Mouse (Mus musculus) midbrain, embryonic 16.5 days (tissue): Measurements from ENCODE around the gene Eif2b4. TPM values are rescaled to one million over a fixed set of nuclear protein-coding genes. Genes with fewer than 3 reads are reported as not detected.
A peak's percentile ranks its signal among the peaks of the same experiment; 100 is the strongest.
"Not testable (repeated sequence)": the region's sequence is repeated elsewhere in the genome, so short reads cannot be mapped to it uniquely, and the experiment has no call there.

Experiments used
- ATAC-seq: fragments of 200-750 bp; cut with Nextera tagmentation; 2 replicates; pipeline ENCODE4 v1.8.0; 2017; ENCODE audit warnings: moderate TSS enrichment
- H3K27ac ChIP-seq: fragments of 300-500 bp; sonication (generic); 2 replicates; pipeline ENCODE4 v1.5.1; 2014; ENCODE audit warnings: mild to moderate bottlenecking, low read length, mixed read lengths
- H3K27me3 ChIP-seq: fragments of 300-500 bp; sonication (generic); 2 replicates; pipeline ENCODE4 v1.6.1; 2014; ENCODE audit warnings: low read depth, low read length, mixed read lengths; ENCODE audit not compliant: control insufficient read depth, insufficient read depth
- H3K36me3 ChIP-seq: fragments of 300-500 bp; sonication (generic); 2 replicates; pipeline ENCODE4 v1.6.1; 2014; ENCODE audit warnings: mild to moderate bottlenecking, low read length, moderate library complexity, mixed read lengths; ENCODE audit not compliant: control insufficient read depth, insufficient read depth
- H3K4me1 ChIP-seq: fragments of 300-500 bp; sonication (generic); 2 replicates; pipeline ENCODE4 v1.6.1; 2014; ENCODE audit warnings: mild to moderate bottlenecking, low read length, mixed read lengths; ENCODE audit not compliant: control insufficient read depth, insufficient read depth
- H3K4me2 ChIP-seq: fragments of 300-500 bp; sonication (generic); 2 replicates; pipeline ENCODE4 v1.6.1; 2014; ENCODE audit warnings: mild to moderate bottlenecking, low read length, mixed read lengths
- H3K4me3 ChIP-seq: fragments of 300-500 bp; sonication (generic); 2 replicates; pipeline ENCODE4 v1.5.1; 2014; ENCODE audit warnings: low read depth, mild to moderate bottlenecking, low read length, moderate library complexity, mixed read lengths
- H3K9ac ChIP-seq: fragments of 300-500 bp; sonication (generic); 2 replicates; pipeline ENCODE4 v1.6.1; 2014; ENCODE audit warnings: low read depth, low read length, mixed read lengths
- H3K9me3 ChIP-seq: fragments of 300-500 bp; sonication (generic); replicated peaks from 2 replicates; pipeline ENCODE4 v1.6.1; 2014; ENCODE audit warnings: mild to moderate bottlenecking, low read length, mixed read lengths; ENCODE audit not compliant: control insufficient read depth, poor library complexity, severe bottlenecking
- WGBS: fragments of 180-500 bp; shearing (Covaris S2); extraction: QIAGEN DNeasy Blood & Tissue Kit; methylation state at CpG from one replicate; pipeline ENCODE4 v1.1.7; 2014; 5-methylcytosine and 5-hydroxymethylcytosine counted together
- polyA plus RNA-seq: library from polyadenylated mRNA; unstranded; fragments of >200 nt; fragmentation: Nextera tagmentation; extraction: Ambion mirVana; gene quantifications from 2 replicates; pipeline ENCODE4 v1.2.1, GENCODE M21; 2015

Gene Eif2b4
- polyA plus RNA-seq, 1 experiment from 2014 or later: 93.8 TPM

DNA sequence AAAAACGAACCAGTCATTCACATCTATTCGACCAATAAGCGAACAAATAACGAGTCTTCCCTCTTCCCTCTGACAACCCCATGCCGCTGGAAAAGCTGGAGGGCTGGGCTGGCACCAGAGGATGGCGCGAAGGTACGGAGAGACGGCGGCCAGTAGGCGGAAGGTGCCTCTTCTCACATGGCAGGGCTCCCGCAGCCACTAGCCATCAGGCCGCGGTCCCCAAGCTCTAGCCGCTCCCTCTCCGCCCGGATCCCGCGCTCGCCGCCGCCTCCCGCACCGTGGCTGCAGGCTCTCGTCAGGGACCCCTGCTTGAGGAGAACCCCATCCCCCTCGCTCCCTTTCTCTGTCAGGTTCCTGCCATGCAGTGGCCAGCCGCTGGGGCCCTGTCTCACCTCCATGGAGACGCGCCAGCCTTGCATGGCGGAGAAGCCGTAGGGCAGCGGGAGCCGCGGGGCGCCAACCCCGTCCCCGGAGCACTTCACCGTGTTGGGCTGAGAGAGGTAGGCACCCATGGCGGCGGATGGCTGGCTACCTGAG lies 26.7 kb upstream of the Eif2b4 start:
- H3K9me3 ChIP-seq: no peaks in the 10 kb centered on the region
- peak overlapping the region; percentile 99 for H3K4me3 ChIP-seq
- peak overlapping the region; percentile 57 for H3K4me2 ChIP-seq
- peak overlapping the region; percentile 94 for H3K9ac ChIP-seq
- WGBS: 0% methylated on average over 38 of the region's 40 CpGs
- H3K27me3 ChIP-seq: no peaks in the 10 kb centered on the region
- H3K27ac ChIP-seq: peak overlapping the region; percentile 93
- ATAC-seq: no peak; the same call in 1 of the 2 replicates
- H3K4me1 ChIP-seq: peaks cover 23% of the 10 kb centered on the region
- no peaks in the 10 kb centered on the region for H3K36me3 ChIP-seq

DNA sequence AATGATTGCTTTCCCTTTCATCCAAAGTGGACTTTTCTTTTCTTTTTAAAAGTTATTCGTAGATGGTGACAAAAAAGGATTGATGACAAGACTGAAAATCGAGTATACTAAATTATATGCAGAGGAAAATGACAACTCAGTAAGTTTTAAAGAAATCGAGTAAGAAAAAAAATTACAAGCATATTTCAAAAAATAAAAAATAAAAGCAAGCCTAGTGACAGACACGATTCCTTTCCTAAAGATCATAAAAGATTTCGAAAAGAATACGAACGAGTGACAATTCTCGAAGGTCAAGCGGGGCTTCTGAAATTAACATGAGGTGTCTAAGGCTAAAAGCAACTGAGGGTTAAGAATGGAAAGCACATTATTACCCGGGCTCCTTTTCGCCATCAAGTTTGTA lies 26.2 kb upstream of the Eif2b4 start:
- Histone ChIP-seq H3K4me3 (peak overlapping the region; percentile 99), H3K4me1 (peaks cover 23% of the 10 kb centered on the region), H3K27me3 (no peaks in the 10 kb centered on the region), H3K36me3 (no peaks in the 10 kb centered on the region), H3K9ac (peak overlapping the region; percentile 94), H3K9me3 (no peaks in the 10 kb centered on the region), H3K4me2 (peak overlapping the region; percentile 57), H3K27ac (peak overlapping the region; percentile 93)
- 2% methylated on average over 11 of the region's 11 CpGs for WGBS
- no peak for ATAC-seq

DNA sequence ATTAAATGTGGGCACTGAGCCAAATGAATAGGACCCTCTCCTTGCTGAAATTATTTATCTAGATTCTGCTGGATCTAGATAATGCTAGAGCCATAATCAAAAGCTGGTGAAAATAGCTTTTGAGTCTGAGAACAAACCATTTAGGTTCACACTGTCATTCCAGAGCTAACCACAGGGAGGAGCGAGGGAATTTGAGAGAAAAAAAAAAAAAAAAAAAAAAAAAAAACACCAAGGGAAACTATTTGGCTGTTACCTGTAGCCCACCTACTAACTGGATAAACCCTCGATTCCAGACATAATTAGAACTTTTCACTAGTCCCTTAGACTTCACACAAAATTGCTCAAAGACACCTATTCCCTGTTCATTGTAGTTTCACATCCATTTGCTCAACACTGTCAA lies 25.8 kb upstream of the Eif2b4 start:
- ATAC-seq: no peak
- H3K4me3 ChIP-seq: peak overlapping the region; percentile 99
- H3K27ac ChIP-seq: no peak overlapping the region
- peak overlapping the region; percentile 57 for H3K4me2 ChIP-seq
- no peaks in the 10 kb centered on the region for H3K9me3 ChIP-seq
- no peaks in the 10 kb centered on the region for H3K27me3 ChIP-seq
- H3K9ac ChIP-seq: no peak overlapping the region
- WGBS: 0% methylated on average over 2 of the region's 2 CpGs
- peaks cover 23% of the 10 kb centered on the region for H3K4me1 ChIP-seq
- H3K36me3 ChIP-seq: no peaks in the 10 kb centered on the region

DNA sequence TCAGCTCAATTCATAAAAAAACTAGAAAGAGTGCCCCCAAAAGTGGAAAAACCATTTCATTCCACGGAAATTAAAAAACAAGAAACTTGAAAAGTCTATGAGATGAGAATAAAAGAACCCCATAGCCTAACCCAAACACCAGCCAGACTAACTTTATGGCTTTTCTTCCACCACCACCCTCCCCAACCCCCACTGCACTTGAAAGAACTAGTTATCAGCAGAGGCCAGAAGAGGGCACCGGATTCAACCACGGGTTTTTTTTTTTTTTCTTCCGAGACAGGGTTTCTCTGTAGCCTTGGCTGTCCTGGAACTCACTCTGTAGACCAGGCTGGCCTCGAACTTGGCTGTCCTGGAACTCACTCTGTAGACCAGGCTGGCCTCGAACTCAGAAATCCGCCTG lies 25.1 kb upstream of the Eif2b4 start:
- no peak overlapping the region for H3K4me2 ChIP-seq

GRCm38 (mm10) chr5:31216554-31216953 lies 23.3 kb upstream of the Eif2b4 start:
- H3K9ac ChIP-seq, H3K4me2 ChIP-seq, H3K9me3 ChIP-seq, H3K4me3 ChIP-seq, H3K27ac ChIP-seq, H3K36me3 ChIP-seq, H3K27me3 ChIP-seq, ATAC-seq: not testable (repeated sequence)
- WGBS: 92% methylated on average over 6 of the region's 6 CpGs
- H3K4me1 ChIP-seq: peaks cover 15% of the 10 kb centered on the region

More for the DNA sequence above, 25.1 kb upstream of the Eif2b4 start:
- Histone ChIP-seq H3K36me3 (no peaks in the 10 kb centered on the region), H3K4me3 (no peak overlapping the region), H3K9me3 (no peaks in the 10 kb centered on the region), H3K27ac (no peak overlapping the region), H3K9ac (no peak overlapping the region), H3K4me1 (peaks cover 23% of the 10 kb centered on the region), H3K27me3 (no peaks in the 10 kb centered on the region)
- ATAC-seq: no peak
- WGBS: 62% methylated on average over 5 of the region's 7 CpGs

DNA sequence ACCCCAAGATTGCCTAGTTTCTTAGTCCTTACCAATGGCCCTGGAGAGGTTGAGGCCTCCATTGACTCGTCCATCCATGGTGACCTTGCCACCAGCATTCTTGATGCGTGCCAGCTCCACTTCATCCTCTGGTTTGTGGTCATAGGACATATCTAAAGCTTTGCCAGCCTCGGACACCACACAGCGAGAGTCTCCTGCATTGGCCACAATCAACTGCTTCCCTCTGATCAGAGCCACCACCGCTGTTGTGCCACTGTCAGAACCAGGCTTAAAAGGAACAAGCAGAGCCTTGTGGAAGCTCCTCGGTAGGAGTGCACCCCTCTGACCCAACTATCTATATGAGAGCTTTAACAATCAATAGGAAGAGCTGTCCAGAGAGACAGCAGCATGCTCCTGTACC lies 11.2 kb upstream of the Eif2b4 start:
- peaks cover 16% of the 10 kb centered on the region for H3K4me1 ChIP-seq
- no peak overlapping the region for H3K4me2 ChIP-seq
- no peaks in the 10 kb centered on the region for H3K27me3 ChIP-seq
- no peak overlapping the region for H3K27ac ChIP-seq
- H3K9ac ChIP-seq: no peak overlapping the region
- no peak overlapping the region for H3K4me3 ChIP-seq
- 93% methylated on average over 6 of the region's 6 CpGs for WGBS
- H3K9me3 ChIP-seq: peaks cover 5% of the 10 kb centered on the region
- no peak for ATAC-seq
- peaks cover 37% of the 10 kb centered on the region for H3K36me3 ChIP-seq

GRCm38 (mm10) chr5:31203866-31204265 lies 10.6 kb upstream of the Eif2b4 start:
- peaks cover 5% of the 10 kb centered on the region for H3K9me3 ChIP-seq
- no peak overlapping the region for H3K27ac ChIP-seq
- H3K9ac ChIP-seq: no peak overlapping the region
- no peak overlapping the region for H3K4me3 ChIP-seq
- H3K4me1 ChIP-seq: peaks cover 16% of the 10 kb centered on the region
- H3K27me3 ChIP-seq: no peaks in the 10 kb centered on the region
- peaks cover 43% of the 10 kb centered on the region for H3K36me3 ChIP-seq
- 98% methylated on average over 2 of the region's 2 CpGs for WGBS
- no peak overlapping the region for H3K4me2 ChIP-seq
- ATAC-seq: no peak

- no peak for ATAC-seq
- 88% methylated on average over 7 of the region's 7 CpGs for WGBS
- H3K4me1 ChIP-seq: peaks cover 16% of the 10 kb centered on the region
- no peaks in the 10 kb centered on the region for H3K27me3 ChIP-seq
- peak overlapping the region; percentile 73 for H3K27ac ChIP-seq
- H3K9ac ChIP-seq: 0 out of 2 replicates have a peak overlapping the region, but pooled peaks have one; percentile 23
- peak overlapping the region; percentile 81 for H3K4me3 ChIP-seq
- peaks cover 5% of the 10 kb centered on the region for H3K9me3 ChIP-seq
- peaks cover 50% of the 10 kb centered on the region for H3K36me3 ChIP-seq
- peak overlapping the region; percentile 58 for H3K4me2 ChIP-seq
Measured at GRCm38 (mm10) chr5:31202933-31203332, 9.7 kb upstream of the Eif2b4 start.

GRCm38 (mm10) chr5:31201742-31202590 lies 8.7 kb upstream of the Eif2b4 start, which contains the start of gene Zfp513:
TSS of gene Zfp513 (minus strand) at chr5:31202303.
- H3K9ac ChIP-seq: peak within 1 kb of the TSS; percentile 89
- peaks cover 5% of the 10 kb centered on the region for H3K9me3 ChIP-seq
- peak within 1 kb of the TSS; percentile 81 for H3K4me3 ChIP-seq
- peak; percentile 97 for ATAC-seq
- no peaks in the 10 kb centered on the region for H3K27me3 ChIP-seq
- H3K36me3 ChIP-seq: peaks cover 53% of the 10 kb centered on the region
- under 1% methylated on average over 53 of the region's 53 CpGs for WGBS
- H3K27ac ChIP-seq: peak within 1 kb of the TSS; percentile 83
- peak within 1 kb of the TSS; percentile 94 for H3K4me2 ChIP-seq
- H3K4me1 ChIP-seq: peaks cover 16% of the 10 kb centered on the region
